Mouse (Mus musculus) monocyte, adult 59 days (primary cell): ENCODE measurements around the gene Lce1b. TPM values are rescaled to one million over a fixed set of nuclear protein-coding genes. Genes with fewer than 3 reads are reported as not detected.

ENCODE experiments used
- total RNA-seq, 2 experiments: library from RNA; stranded (reverse); gene quantifications; one replicate each; pipeline ENCODE4 v1.2.4; 2023

The Lce1b gene
- total RNA-seq: not detected

DNA sequence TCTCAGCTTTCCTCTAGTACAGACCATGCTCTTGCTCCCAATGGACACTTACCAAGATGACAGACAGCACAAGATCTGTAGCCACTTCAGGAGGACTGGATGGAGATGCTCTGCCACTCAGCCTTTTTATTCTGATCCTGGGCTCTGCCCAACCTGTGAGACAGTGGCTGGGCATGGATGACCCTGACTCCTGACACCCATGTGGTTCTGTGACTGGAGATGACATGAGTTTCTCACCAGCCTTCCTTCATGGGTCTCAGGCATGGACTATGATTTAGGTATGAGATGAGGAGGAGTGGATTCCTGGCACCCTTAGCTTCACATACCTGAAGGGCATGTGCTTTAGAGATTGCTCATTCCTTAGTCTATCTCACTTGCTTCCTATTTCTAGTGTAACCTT lies at the start of gene Lce1b:
Gene Lce1b, minus strand, starts transcription at position 101 of the 400 bp plus-strand sequence.

GRCm38 (mm10) chr3:92687110-92687509 lies 30.4 kb upstream of the Lce1b start, which contains the start of gene Lce1d:
Gene Lce1d (minus strand): TSS chr3:92687210.

DNA sequence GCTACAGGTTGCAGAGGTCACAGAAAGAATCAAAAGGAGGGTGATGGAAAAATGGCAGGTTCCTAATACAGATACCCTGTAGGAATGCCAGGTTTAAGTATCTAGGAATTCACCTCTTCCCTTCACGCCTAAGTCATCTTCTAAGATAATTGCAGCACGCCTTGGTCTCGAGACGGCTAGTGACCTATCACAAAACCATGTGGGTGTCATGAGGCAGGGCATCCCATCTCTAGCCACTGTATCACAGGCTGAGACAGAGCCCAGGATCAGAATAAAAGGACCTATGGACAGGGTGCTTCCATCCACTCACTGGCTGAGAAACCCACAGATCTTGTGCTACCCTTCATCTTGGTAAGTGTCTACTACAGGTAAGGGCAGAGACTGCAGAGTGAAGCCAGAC lies 22.2 kb upstream of the Lce1b start, which contains the start of gene Lce1c:
Gene Lce1c, plus strand, starts transcription at position 301 of the 400 bp plus-strand sequence.

DNA sequence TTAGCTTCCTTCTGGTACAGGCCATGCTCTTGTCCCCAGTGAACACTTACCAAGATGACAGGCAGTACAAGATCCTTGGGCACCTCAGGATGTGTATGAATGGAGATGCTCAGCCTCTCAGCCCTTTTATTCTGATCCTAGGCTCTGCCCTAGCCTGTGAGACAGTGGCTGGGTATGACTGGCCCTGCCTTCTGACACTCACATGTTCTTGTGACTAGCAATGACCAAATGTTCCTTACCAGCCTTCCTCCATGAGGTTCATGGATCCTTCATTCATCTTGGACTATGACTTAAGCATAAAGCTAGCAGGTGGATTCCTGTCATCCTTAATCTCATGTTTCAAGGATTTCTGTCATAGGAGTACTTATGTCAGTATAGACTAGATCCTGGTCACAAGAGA lies 13.5 kb upstream of the Lce1b start, which contains the start of gene Lce1a2:
Gene Lce1a2, minus strand, starts transcription at position 101 of the 400 bp plus-strand sequence.

DNA sequence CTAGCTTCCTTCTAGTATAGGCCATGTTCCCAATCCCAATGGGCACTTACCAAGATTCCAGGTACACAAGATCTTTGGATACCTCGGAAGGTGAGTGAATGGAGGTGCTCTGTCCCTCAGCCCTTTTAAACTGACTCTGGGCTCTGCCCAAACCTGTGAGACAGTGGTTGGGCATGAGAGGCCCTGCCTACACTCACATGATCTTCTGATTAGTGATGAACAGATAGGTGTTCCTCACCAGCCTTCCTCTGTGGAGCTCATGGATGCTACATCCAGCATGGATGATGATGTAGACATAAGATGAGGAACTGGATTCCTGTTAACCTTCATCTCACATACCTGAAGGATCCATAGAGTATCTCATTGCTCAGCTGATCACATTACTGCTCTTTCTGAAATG lies 8.5 kb downstream of the Lce1b start, which contains the start of gene Lce1a1:
Gene Lce1a1, minus strand, starts transcription at position 101 of the 400 bp plus-strand sequence.

GRCm38 (mm10) chr3:92621560-92621959 lies 35.2 kb downstream of the Lce1b start, which contains the start of gene Lce6a:
Gene Lce6a (minus strand): TSS chr3:92621660.

GRCm38 (mm10) chr3:92607392-92607791 lies 49.3 kb downstream of the Lce1b start, which contains the start of gene 2210017I01Rik:
Gene 2210017I01Rik (minus strand): TSS chr3:92607492.

Other genes with a start within 250 kb of the Lce1b start
- not detected for gene Sprr2i, start 248.9 kb downstream of the Lce1b start, total RNA-seq
- not detected for gene Sprr2j-ps, start 238.8 kb downstream of the Lce1b start, total RNA-seq
- 1 to 10 TPM in 1 of 2 experiments, under 1 TPM in 1; 0.86 to 2.0 TPM for gene Gm9774, start 227.5 kb downstream of the Lce1b start, total RNA-seq
- gene Sprr2k, start 224.3 kb downstream of the Lce1b start, total RNA-seq: not detected
- not detected for gene Sprr1b, start 218.1 kb downstream of the Lce1b start, total RNA-seq
- gene Sprr3, start 198.2 kb downstream of the Lce1b start, total RNA-seq: not detected
- gene Sprr1a, start 171.0 kb downstream of the Lce1b start, total RNA-seq: not detected
- gene Sprr4, start 156.4 kb downstream of the Lce1b start, total RNA-seq: not detected
- not detected for gene 2310046K23Rik, start 122.4 kb downstream of the Lce1b start, total RNA-seq
- gene Ivl, start 83.2 kb downstream of the Lce1b start, total RNA-seq: not detected
- gene Smcp, start 67.9 kb downstream of the Lce1b start, total RNA-seq: not detected
- not detected for gene 2210017I01Rik, start 49.4 kb downstream of the Lce1b start, total RNA-seq
- gene Lce6a, start 35.3 kb downstream of the Lce1b start, total RNA-seq: not detected
- gene Lce1a1, start 8.6 kb downstream of the Lce1b start, total RNA-seq: not detected
- not detected for gene Lce1a2, start 13.4 kb upstream of the Lce1b start, total RNA-seq
- gene Lce1c, start 22.3 kb upstream of the Lce1b start, total RNA-seq: not detected
- gene Lce1d, start 30.3 kb upstream of the Lce1b start, total RNA-seq: not detected
- not detected for gene Lce1e, start 52.1 kb upstream of the Lce1b start, total RNA-seq
- gene Lce1f, start 63.4 kb upstream of the Lce1b start, total RNA-seq: not detected
- not detected for gene Gm38119, start 82.2 kb upstream of the Lce1b start, total RNA-seq
- not detected for gene Lce1g, start 95.4 kb upstream of the Lce1b start, total RNA-seq
- not detected for gene Lce1h, start 108.1 kb upstream of the Lce1b start, total RNA-seq
- gene Lce1i, start 122.0 kb upstream of the Lce1b start, total RNA-seq: not detected
- not detected for gene Lce1j, start 133.6 kb upstream of the Lce1b start, total RNA-seq
- gene Lce1k, start 151.0 kb upstream of the Lce1b start, total RNA-seq: not detected
- gene Kprp, start 170.3 kb upstream of the Lce1b start, total RNA-seq: not detected
- gene Lce1l, start 194.4 kb upstream of the Lce1b start, total RNA-seq: not detected
- not detected for gene 2310050C09Rik, start 213.3 kb upstream of the Lce1b start, total RNA-seq